Mouse (Mus musculus) CH12.LX (cell line): ENCODE data around the gene Trpm3.

ENCODE experiments used
- CHD1 ChIP-seq: IDR thresholded peaks from 2 replicates; pipeline ENCODE4 v1.6.1; 2012; ENCODE audit warnings: low read depth, low read length, improper control_type of control experiment, inconsistent platforms
- CTCF ChIP-seq, 2 experiments: IDR thresholded peaks in 1 of 2; conservative IDR thresholded peaks in 1 of 2; 2 replicates each; pipeline ENCODE4 v1.5.1; 2011 to 2012; ENCODE audit warnings: low read depth in 2 of 2, low read length in 2 of 2, improper control_type of control experiment in 1 of 2, inconsistent platforms in 1 of 2, mild to moderate bottlenecking in 1 of 2, moderate library complexity in 1 of 2
- EP300 ChIP-seq: IDR thresholded peaks from 2 replicates; pipeline ENCODE4 v1.6.1; 2011; ENCODE audit warnings: low read length, improper control_type of control experiment
- IRF4 ChIP-seq: IDR thresholded peaks from 2 replicates; pipeline ENCODE4 v1.6.1; 2014; ENCODE audit warnings: low read depth, mild to moderate bottlenecking, inconsistent platforms, low read length, improper control_type of control experiment
- KAT2A ChIP-seq: IDR thresholded peaks from 2 replicates; pipeline ENCODE4 v1.6.1; 2012; ENCODE audit warnings: low read length, improper control_type of control experiment, inconsistent platforms; ENCODE audit not compliant: insufficient replicate concordance
- MAFK ChIP-seq: IDR thresholded peaks from 2 replicates; pipeline ENCODE4 v1.6.1; 2011; ENCODE audit warnings: low read length, improper control_type of control experiment; ENCODE audit not compliant: insufficient replicate concordance
- NELFE ChIP-seq: IDR thresholded peaks from 2 replicates; pipeline ENCODE4 v1.6.1; 2011; ENCODE audit warnings: low read depth, low read length, improper control_type of control experiment
- POLR2A ChIP-seq: IDR thresholded peaks from 2 replicates; pipeline ENCODE4 v1.6.1; 2011; ENCODE audit warnings: low read depth, mild to moderate bottlenecking, improper control_type of control experiment, low read length
- RCOR1 ChIP-seq: conservative IDR thresholded peaks from 2 replicates; pipeline ENCODE4 v1.6.1; 2012; ENCODE audit warnings: low read depth, mild to moderate bottlenecking, inconsistent platforms, low read length, improper control_type of control experiment
- TCF12 ChIP-seq: IDR thresholded peaks from 2 replicates; pipeline ENCODE4 v1.6.1; 2014; ENCODE audit warnings: low read depth, mild to moderate bottlenecking, inconsistent platforms, low read length, improper control_type of control experiment
- USF1 ChIP-seq: IDR thresholded peaks from 2 replicates; pipeline ENCODE4 v1.6.1; 2014; ENCODE audit warnings: low read depth, mild to moderate bottlenecking, inconsistent platforms, low read length, improper control_type of control experiment
- ZC3H11A ChIP-seq: IDR thresholded peaks from 2 replicates; pipeline ENCODE4 v1.6.1; 2012; ENCODE audit warnings: low read depth, mild to moderate bottlenecking, inconsistent platforms, low read length, improper control_type of control experiment
- ZMIZ1 ChIP-seq: IDR thresholded peaks from 2 replicates; pipeline ENCODE4 v1.6.1; 2012; ENCODE audit warnings: low read depth, mild to moderate bottlenecking, inconsistent platforms, low read length, improper control_type of control experiment

GRCm38 (mm10) chr19:22754071-22754470, 615.2 kb downstream of the Trpm3 start:
- TF ChIP-seq POLR2A (no peak), CTCF (conservative IDR thresholded peaks at IDR 0.05 in 1 of 2, IDR thresholded peaks at IDR 0.05 in 1 of 2; ENCODE audit: low read depth in 2 of 2, low read length in 2 of 2) (no peak), TCF12 (no peak), IRF4 (no peak), RCOR1 (no peak), NELFE (no peak), EP300 (no peak), KAT2A (no peak), USF1 (no peak), CHD1 (no peak), ZC3H11A (no peak), ZMIZ1 (no peak), MAFK (no peak)
